Mouse (Mus musculus) cerebellum, postnatal 25 days (tissue): ENCODE results near the gene Pik3c2g.

ENCODE experiments used
- DNase-seq, 2 experiments: peaks; one replicate each; pipeline ENCODE4 v3.0.0; 2021; ENCODE audit warnings: mixed read lengths in 2 of 2

The Pik3c2g gene

GRCm38 (mm10) chr6:139586892-139587291 lies at the start of gene Pik3c2g:
Gene Pik3c2g, plus strand, starts transcription at chr6:139587221.
- no peak for DNase-seq

- DNase-seq, result no peak
These were observed 48.6 kb upstream of the Pik3c2g start for GRCm38 (mm10) chr6:139538469-139538868.

GRCm38 (mm10) chr6:139555537-139556179 lies 31.4 kb upstream of the Pik3c2g start:
- DNase-seq, result no peak

- no peak for DNase-seq
These were observed 17.8 kb upstream of the Pik3c2g start for GRCm38 (mm10) chr6:139569211-139569610.

- DNase-seq, result no peak
These were observed 11.2 kb upstream of the Pik3c2g start for GRCm38 (mm10) chr6:139575854-139576253.

- DNase-seq, result peak in 1 of 2 experiments; percentile 6
These were observed 10.6 kb upstream of the Pik3c2g start for GRCm38 (mm10) chr6:139576261-139577014.

- no peak for DNase-seq
These were observed 9.8 kb upstream of the Pik3c2g start for GRCm38 (mm10) chr6:139577026-139577861.

- DNase-seq, result no peak
These were observed 457 bp downstream of the Pik3c2g start for GRCm38 (mm10) chr6:139587478-139587877.

- no peak for DNase-seq
These were observed 1.4 kb downstream of the Pik3c2g start for GRCm38 (mm10) chr6:139588409-139588808.

- DNase-seq, result peak; percentile 26 to 58
These were observed 2.3 kb downstream of the Pik3c2g start for GRCm38 (mm10) chr6:139589291-139589690.

- no peak for DNase-seq
These were observed 2.8 kb downstream of the Pik3c2g start for GRCm38 (mm10) chr6:139589854-139590253.

GRCm38 (mm10) chr6:139592081-139592480 lies 5.1 kb downstream of the Pik3c2g start:
- DNase-seq, result no peak

GRCm38 (mm10) chr6:139596433-139596832 lies 9.4 kb downstream of the Pik3c2g start:
- DNase-seq, result no peak

- no peak for DNase-seq
These were observed 12.2 kb downstream of the Pik3c2g start for GRCm38 (mm10) chr6:139599216-139599615.

- DNase-seq, result no peak
These were observed 31.8 kb downstream of the Pik3c2g start for GRCm38 (mm10) chr6:139618774-139619173.

GRCm38 (mm10) chr6:139624756-139625155 lies 37.7 kb downstream of the Pik3c2g start:
- DNase-seq, result no peak

GRCm38 (mm10) chr6:139634561-139634960 lies 47.5 kb downstream of the Pik3c2g start:
- DNase-seq, result no peak

GRCm38 (mm10) chr6:139655399-139655798 lies 68.4 kb downstream of the Pik3c2g start:
- DNase-seq, result peak in 1 of 2 experiments; percentile 40

- peak in 1 of 2 experiments; percentile 4 for DNase-seq
These were observed 75.4 kb downstream of the Pik3c2g start for GRCm38 (mm10) chr6:139662462-139662861.

GRCm38 (mm10) chr6:139718416-139718984 lies 131.5 kb downstream of the Pik3c2g start:
- DNase-seq, result no peak

GRCm38 (mm10) chr6:139719639-139720221 lies 132.7 kb downstream of the Pik3c2g start:
- no peak for DNase-seq
